Mouse (Mus musculus): Measurements from ENCODE around the gene Nenf. TPM values are rescaled to one million over a fixed set of nuclear protein-coding genes. Genes with fewer than 3 reads are reported as not detected.

The Nenf gene
- polyA plus RNA-seq, 1 experiment from 2014 or later = 97.0 TPM

- whole genome bisulfite sequencing = 76% methylated on average over 3 of the region's 3 CpGs
- Histone ChIP-seq H3K27me3 (ENCODE audit: control insufficient read depth, insufficient read depth, low read length) (no peaks in the 10 kb centered on the region), H3K9me3 (ENCODE audit: control insufficient read depth, low read length) (no peaks in the 10 kb centered on the region), H3K36me3 (ENCODE audit: control insufficient read depth, insufficient read depth, low read length) (no peaks in the 10 kb centered on the region), H3K9ac (ENCODE audit: low read depth, low read length) (no peak overlapping the region), H3K4me1 (ENCODE audit: control insufficient read depth, insufficient read depth, low read length) (peaks cover 9% of the 10 kb centered on the region; the same call in 1 of the 2 replicates), H3K27ac (ENCODE audit: low read depth, low read length) (no peak overlapping the region), H3K4me3 (ENCODE audit: low read length) (no peak overlapping the region), H3K4me2 (replicated peaks; ENCODE audit: low read depth, low read length) (no peak overlapping the region)
- ATAC-seq (ENCODE audit: low FRiP score, low TSS enrichment) = no peak
Measured at GRCm38 (mm10) chr1:191257351-191257771, 60.6 kb downstream of the Nenf start.

Other genes starting within 250 kb of the Nenf start
- gene Batf3, start 220.3 kb downstream of the Nenf start, polyA plus RNA-seq (2014; fragmentation: Nextera tagmentation; extraction: Ambion mirVana) = 12.4 and 18.0 TPM in 2 replicates
- not detected in 2 replicates for gene Fam71a, start 153.4 kb downstream of the Nenf start, polyA plus RNA-seq (2014; fragmentation: Nextera tagmentation; extraction: Ambion mirVana)
- 2.1 and 2.3 TPM in 2 replicates for gene Atf3, start 100.2 kb downstream of the Nenf start, polyA plus RNA-seq (2014; fragmentation: Nextera tagmentation; extraction: Ambion mirVana)
- gene Tmem206, start 7.7 kb upstream of the Nenf start, polyA plus RNA-seq (2014; fragmentation: Nextera tagmentation; extraction: Ambion mirVana) = 17.6 and 25.9 TPM in 2 replicates
- 24.6 and 25.0 TPM in 2 replicates for gene Ppp2r5a, start 85.1 kb upstream of the Nenf start, polyA plus RNA-seq (2014; fragmentation: Nextera tagmentation; extraction: Ambion mirVana)

All from kidney, embryonic 14.5 days (tissue).